Mouse (Mus musculus): ENCODE results near the gene Ppp1r15a.

- TF ChIP-seq POLR2A (IDR thresholded peaks at IDR 0.05; ENCODE audit: low read depth, low read length) (no peak), CTCF (IDR thresholded peaks at IDR 0.05; ENCODE audit: extremely low read depth, insufficient read length, insufficient replicate concordance, low read depth, low read length) (no peak)
These were observed 529 bp upstream of the Ppp1r15a start for GRCm38 (mm10) chr7:45526474-45527120.
